Mouse (Mus musculus) lung, postnatal 10 days (tissue): ENCODE measurements around the gene Cntn2.

ENCODE experiments used
- DNase-seq: peaks from one replicate; pipeline ENCODE4 v3.0.0; 2021

The Cntn2 gene

DNA sequence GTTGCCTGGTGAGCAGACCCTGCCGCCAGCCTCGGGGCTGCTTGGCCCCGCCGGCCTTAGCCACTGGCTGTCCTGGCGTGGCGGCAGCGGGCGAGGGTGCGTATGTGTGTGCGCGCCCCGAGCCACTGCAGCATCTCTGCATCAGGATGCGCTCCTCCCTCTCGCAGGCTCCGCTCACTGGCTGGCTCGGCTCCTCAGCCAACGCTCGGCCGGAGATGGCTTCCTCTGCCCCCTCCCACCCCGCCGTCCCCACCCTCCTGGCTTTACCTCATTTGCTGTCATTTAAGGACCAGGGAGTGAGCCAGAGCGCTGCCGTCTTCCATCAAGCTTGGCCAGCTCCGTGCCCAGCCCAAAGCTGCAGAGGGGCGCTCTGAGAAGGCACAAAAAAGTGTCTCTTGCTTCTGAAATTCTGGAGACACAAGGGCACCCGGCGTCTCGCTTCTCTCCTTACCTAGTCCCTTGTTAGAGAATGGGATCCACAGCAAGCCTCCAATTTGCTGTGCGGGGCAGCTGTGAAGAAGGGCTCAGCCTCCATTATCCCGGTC is at the start of gene Cntn2:
Cntn2 (minus strand) TSS at position 495 of the 545 bp plus-strand sequence.
- DNase-seq: no peak

GRCm38 (mm10) chr1:132592145-132592544 is 49.1 kb upstream of the Cntn2 start:
- no peak for DNase-seq

GRCm38 (mm10) chr1:132591399-132591930 is 48.4 kb upstream of the Cntn2 start:
- no peak for DNase-seq

DNA sequence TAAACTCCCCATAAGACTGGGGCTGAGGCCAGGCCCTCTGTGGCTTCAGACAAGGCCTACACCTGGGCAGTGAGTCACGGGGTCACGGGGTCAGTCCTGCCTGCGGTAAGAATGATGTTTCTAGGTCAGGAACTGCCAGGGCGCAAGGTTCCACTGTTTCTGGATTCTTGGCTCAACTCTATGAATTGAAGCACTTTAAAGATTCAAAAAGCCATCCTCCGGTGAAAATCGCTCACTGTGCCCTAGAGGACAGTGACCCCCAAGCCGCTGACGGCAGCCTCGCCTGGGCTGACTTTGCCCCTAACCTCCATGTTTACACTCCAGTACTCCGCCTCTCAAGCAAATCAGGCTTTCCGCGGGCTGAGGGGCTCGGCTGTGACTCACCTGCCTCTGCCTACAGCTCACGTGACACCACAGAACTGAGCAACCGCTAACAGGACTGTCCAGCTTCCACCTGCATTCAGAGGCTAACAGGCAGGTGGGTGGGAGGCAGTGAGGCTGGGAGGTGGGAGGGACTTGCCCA is 43.7 kb upstream of the Cntn2 start:
- no peak for DNase-seq

- no peak for DNase-seq
Measured at GRCm38 (mm10) chr1:132585376-132585775, 42.3 kb upstream of the Cntn2 start.

DNA sequence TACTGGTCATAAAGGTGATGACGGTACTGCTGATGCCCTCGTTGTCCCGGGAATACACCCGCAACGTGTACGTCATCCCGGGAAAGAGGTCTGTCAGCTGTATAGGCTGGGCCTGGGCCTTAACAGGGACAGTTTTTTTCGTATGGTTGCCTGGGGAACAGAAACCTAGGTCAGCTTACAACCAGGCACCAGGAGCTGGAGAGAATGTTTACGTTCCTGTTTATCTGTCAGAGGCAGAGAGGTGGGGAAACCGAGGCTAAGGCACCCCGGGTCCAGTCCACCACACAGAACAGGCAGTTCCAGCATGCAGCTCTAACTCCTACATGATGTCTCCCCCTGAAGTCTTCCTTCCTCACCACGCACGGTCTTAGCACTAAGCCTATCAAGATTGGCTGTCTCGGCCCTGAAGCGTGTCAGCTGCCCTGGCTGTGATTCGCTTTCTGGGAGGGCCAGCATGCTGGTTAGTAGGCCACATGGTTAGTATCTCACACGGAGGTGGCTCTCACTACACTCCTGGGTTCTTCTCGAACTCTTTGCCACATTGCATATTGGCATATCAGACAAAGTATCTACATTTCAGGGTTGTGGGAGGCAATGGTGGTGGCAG is 40.0 kb upstream of the Cntn2 start:
- DNase-seq: no peak

GRCm38 (mm10) chr1:132581845-132582839 is 39.1 kb upstream of the Cntn2 start:
- no peak for DNase-seq

GRCm38 (mm10) chr1:132580063-132580462 is 37.0 kb upstream of the Cntn2 start:
- no peak for DNase-seq

GRCm38 (mm10) chr1:132576845-132577244 is 33.8 kb upstream of the Cntn2 start:
- DNase-seq: no peak

GRCm38 (mm10) chr1:132572851-132573250 is 29.8 kb upstream of the Cntn2 start:
- DNase-seq: no peak

DNA sequence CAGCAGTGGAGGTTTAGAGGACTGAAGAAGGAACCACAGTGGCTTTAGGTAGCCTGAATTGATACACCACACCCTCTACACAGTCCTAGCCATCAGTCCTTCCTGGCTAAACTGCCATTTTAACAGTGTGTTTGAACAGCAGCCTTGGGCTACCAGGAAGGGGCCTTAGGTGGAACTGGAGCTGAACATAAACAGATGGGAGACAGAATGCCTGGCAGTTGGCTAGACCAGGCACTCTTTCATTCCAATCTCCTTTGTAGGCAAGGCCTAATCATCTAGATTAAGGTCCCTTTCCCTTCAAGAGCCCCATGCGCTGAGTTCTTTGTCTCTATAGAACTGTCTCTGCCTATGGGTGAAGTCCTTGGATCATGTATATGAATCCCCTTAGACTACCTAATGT is 28.6 kb upstream of the Cntn2 start:
- DNase-seq: no peak

- DNase-seq: no peak
Measured at GRCm38 (mm10) chr1:132570906-132571305, 27.9 kb upstream of the Cntn2 start.

DNA sequence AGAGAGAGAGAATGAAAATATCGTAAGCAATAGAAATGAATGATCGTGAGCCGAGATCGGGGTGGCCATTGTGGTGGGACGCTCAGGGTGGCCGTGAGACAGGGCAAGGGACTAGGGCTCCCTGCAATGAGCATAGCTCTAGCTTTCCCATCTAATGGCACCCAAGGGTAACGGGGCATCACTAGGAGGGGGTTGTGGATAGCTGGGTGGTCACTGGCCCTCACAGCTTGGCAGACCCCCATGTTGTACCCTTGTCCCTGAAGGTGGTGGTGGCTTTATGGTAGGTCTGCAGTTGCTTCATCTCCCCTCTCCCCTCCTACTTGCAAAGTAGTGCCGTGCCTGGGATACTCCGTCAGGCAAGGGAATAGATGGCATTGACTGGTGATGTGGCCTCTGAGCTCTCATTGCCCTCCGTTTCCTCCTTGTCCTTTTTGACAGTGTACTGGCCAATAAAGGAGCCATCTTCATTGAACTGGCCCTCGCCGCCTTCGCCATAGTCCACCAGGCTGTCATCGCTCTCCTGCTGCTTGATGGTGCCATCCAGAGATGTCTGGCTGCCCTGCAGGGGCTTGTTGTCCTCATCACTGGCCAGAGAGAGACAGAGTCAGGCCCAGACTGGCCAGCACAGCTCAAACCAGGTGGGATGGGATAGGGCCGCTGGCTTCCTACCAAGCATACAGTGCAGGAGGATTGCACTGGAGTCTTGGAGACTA is 27.2 kb upstream of the Cntn2 start:
- no peak for DNase-seq

DNA sequence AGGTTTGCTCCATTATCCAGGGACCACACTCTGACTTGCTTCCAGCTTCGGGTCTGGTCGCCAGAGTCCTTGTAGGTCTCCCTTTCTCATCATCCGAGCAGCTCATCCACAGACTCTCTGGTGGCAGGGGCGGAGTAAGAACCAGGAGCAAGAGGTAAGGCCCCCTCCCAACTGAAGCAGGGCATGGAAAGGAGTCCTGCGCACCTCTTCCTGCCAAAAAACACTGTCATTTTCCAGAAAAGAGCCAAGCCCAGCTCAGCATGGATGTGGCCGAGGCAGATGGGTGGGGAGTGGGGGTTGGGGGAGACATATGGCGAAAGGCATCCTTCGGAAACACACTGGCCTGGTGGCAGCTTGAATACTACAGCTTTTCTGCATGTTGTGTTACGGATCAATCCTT is 26.5 kb upstream of the Cntn2 start:
- DNase-seq: no peak

- DNase-seq: no peak
Measured at GRCm38 (mm10) chr1:132567336-132568125, 24.5 kb upstream of the Cntn2 start.

GRCm38 (mm10) chr1:132565766-132566165 is 22.7 kb upstream of the Cntn2 start:
- DNase-seq: no peak

DNA sequence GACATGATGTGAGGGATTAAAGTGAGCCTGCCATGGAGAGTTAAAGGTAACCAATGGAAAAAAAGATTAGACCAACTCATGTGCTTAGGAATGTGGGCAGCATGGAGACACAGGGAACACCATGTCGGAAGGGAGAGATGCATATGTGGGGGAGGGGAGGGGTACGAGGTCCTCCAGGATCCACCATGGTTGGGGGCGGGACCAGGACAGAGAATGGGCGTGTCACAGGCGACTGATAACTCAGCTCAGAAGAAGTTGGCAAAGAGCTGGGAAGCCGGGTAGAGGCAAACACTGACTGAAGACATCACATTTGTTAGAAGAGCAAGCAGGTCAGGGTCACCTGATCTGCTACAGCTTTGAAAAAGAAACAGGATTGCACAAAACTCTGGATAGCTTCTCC is 21.9 kb upstream of the Cntn2 start:
- DNase-seq: no peak

DNA sequence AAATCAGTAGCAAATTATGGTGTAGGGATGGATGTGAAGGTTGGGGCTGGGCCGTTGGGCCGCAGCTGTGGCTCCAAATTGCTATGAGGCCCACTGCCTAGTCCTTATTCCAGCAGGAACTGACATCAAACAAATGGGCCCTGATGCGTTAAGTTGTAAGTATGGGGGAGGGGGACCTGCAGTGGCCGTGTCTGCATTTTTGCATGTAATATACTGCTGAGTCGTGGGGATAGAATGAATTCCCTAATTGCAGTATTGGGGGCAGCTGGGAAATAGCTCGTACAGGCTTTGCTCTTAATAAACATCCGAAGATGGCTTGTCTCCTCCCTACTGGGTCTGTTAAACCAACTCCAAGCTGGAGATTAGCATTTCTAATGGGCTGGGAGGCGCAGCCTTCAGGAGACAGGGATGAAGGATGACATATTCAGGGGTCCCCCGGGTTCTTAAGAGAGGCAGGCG is 19.3 kb upstream of the Cntn2 start:
- no peak for DNase-seq

DNA sequence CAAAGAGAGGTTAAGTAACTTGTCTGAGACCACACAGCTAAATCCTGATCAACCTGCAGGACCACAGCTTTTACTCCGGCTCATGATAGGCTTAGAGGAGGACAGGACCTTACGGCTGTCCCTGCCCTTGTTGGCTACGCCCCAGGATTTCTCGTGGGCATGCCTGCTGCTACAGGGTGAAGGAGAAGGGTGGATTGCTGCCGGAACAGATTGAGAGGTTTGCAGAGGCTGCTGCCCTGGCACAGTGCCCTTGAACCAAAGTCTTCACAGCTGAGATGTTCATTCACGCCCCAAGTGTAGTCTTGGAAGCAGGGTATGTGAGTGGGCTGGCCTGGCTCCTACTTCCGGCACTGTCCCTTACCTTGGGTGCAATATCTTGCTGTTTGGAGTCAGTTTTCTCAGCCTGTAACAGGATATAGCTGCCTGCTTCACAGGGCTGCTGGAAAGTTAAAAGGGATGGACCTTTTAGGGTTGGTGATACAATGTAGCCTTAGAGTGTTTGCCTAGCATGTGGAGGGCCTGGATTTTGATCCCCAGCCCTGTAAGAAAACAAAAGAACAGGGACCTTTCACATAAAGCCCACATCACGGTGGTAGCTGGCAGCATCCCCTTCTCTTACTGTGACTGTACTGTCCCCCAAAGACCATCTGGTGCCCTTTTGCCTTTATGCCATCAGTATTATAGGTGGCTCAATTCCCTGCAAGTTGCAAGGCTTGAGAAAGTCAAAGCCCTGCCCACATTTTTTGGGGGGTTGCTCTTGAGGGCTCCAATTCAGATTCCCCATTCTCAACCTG is 18.0 kb upstream of the Cntn2 start:
- DNase-seq: peak; percentile 22

GRCm38 (mm10) chr1:132559045-132559444 is 16.0 kb upstream of the Cntn2 start:
- no peak for DNase-seq
